Mouse (Mus musculus) thymus, adult 2 months (tissue): ENCODE data around the gene Pfdn4.

Experiments used
- CTCF ChIP-seq: fragments of 200-500 bp; IDR thresholded peaks from 2 replicates; pipeline ENCODE4 v1.5.1; 2012; ENCODE audit warnings: mild to moderate bottlenecking, control low read depth, low read length, moderate library complexity, borderline replicate concordance; ENCODE audit not compliant: control insufficient read depth, poor library complexity, insufficient read depth; ENCODE audit errors: extremely low read depth
- POLR2A ChIP-seq: fragments of 200-500 bp; IDR thresholded peaks from 2 replicates; pipeline ENCODE4 v1.6.1; 2012; ENCODE audit warnings: mild to moderate bottlenecking, low read length, control low read depth, moderate library complexity; ENCODE audit not compliant: control insufficient read depth, poor library complexity, insufficient read depth; ENCODE audit errors: extremely low read depth

GRCm38 (mm10) chr2:170544159-170544558, 47.9 kb downstream of the Pfdn4 start:
- TF ChIP-seq POLR2A (no peak), CTCF (no peak)
